Mouse (Mus musculus) right cerebral cortex, adult 2 months (tissue): Measurements from ENCODE around the gene St6galnac5.

Experiments
- DNase-seq, 2 experiments: peaks; one replicate each; pipeline ENCODE4 v3.0.0; 2021 to 2022; ENCODE audit warnings: low spot score in 2 of 2

The St6galnac5 gene

GRCm38 (mm10) chr3:152981988-152982387 is at the start of gene St6galnac5:
TSS of gene St6galnac5 (minus strand) at chr3:152982246.
- DNase-seq: peak; percentile 54 to 67

- DNase-seq: no peak
Observed at GRCm38 (mm10) chr3:153030756-153031155, 48.7 kb upstream of the St6galnac5 start.

GRCm38 (mm10) chr3:153024016-153024415 is 42.0 kb upstream of the St6galnac5 start:
- DNase-seq: no peak

GRCm38 (mm10) chr3:153018051-153018450 is 36.0 kb upstream of the St6galnac5 start:
- no peak for DNase-seq

GRCm38 (mm10) chr3:153016355-153016754 is 34.3 kb upstream of the St6galnac5 start:
- no peak for DNase-seq

GRCm38 (mm10) chr3:153006893-153007292 is 24.8 kb upstream of the St6galnac5 start:
- DNase-seq: no peak

- no peak for DNase-seq
Observed at GRCm38 (mm10) chr3:152998901-152999300, 16.9 kb upstream of the St6galnac5 start.

- no peak for DNase-seq
Observed at GRCm38 (mm10) chr3:152998106-152998505, 16.1 kb upstream of the St6galnac5 start.

- DNase-seq: no peak
Observed at GRCm38 (mm10) chr3:152993608-152994007, 11.6 kb upstream of the St6galnac5 start.

- no peak for DNase-seq
Observed at GRCm38 (mm10) chr3:152990787-152991186, 8.7 kb upstream of the St6galnac5 start.

GRCm38 (mm10) chr3:152980978-152981974 is 770 bp downstream of the St6galnac5 start:
- DNase-seq: peak; percentile 63 to 66

GRCm38 (mm10) chr3:152980431-152980830 is 1.6 kb downstream of the St6galnac5 start:
- DNase-seq: peak in 1 of 2 experiments; percentile 33

- no peak for DNase-seq
Observed at GRCm38 (mm10) chr3:152979481-152980092, 2.5 kb downstream of the St6galnac5 start.

- peak; percentile 80 for DNase-seq
Observed at GRCm38 (mm10) chr3:152971373-152971772, 10.7 kb downstream of the St6galnac5 start.

- DNase-seq: no peak
Observed at GRCm38 (mm10) chr3:152969774-152970347, 12.2 kb downstream of the St6galnac5 start.

GRCm38 (mm10) chr3:152961855-152962376 is 20.1 kb downstream of the St6galnac5 start:
- DNase-seq: no peak

- DNase-seq: peak; percentile 49 to 60
Observed at GRCm38 (mm10) chr3:152958358-152959150, 23.5 kb downstream of the St6galnac5 start.

GRCm38 (mm10) chr3:152956771-152957170 is 25.3 kb downstream of the St6galnac5 start:
- DNase-seq: no peak

GRCm38 (mm10) chr3:152956038-152956437 is 26.0 kb downstream of the St6galnac5 start:
- no peak for DNase-seq

GRCm38 (mm10) chr3:152951634-152952545 is 30.2 kb downstream of the St6galnac5 start:
- DNase-seq: no peak
